Mouse (Mus musculus): ENCODE results near the gene Zfp423. TPM values are rescaled to one million over a fixed set of nuclear protein-coding genes. Genes with fewer than 3 reads are reported as not detected.
A peak's percentile ranks its signal among the peaks of the same experiment; 100 is the strongest.

Gene Zfp423
- polyA plus RNA-seq, 1 experiment from 2014 or later, result 63.0 TPM

DNA sequence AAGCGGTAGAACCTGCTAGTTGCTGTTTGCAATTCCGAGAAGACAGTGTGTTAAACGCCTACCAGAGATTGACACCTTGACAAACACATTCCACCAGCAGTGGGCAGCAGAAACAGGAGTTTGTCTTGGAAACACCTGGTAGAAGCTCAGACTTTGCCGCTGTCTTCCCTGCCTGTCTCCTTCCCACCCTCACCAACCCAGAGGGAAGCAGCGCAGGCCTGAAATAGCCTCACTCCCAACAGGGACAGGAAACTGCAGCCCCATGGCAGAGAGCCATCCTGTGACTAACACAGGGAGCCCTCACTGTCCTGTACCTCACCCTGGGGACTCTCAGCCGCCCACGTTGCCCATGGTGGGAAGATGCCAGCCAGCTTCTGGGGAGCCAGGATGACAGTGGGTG is 340.3 kb downstream of the Zfp423 start:
- 63% methylated on average over 7 of the region's 7 CpGs for WGBS
- Histone ChIP-seq H3K4me3 (replicated peaks; ENCODE audit: low read depth, low read length) (no peak overlapping the region), H3K27me3 (ENCODE audit: control insufficient read depth, insufficient read depth, low read length) (no peaks in the 10 kb centered on the region), H3K9ac (replicated peaks; ENCODE audit: low read length) (no peak overlapping the region), H3K27ac (replicated peaks; ENCODE audit: low read depth, low read length) (0 out of 2 replicates have a peak overlapping the region, but pooled peaks have one; percentile 9), H3K4me1 (ENCODE audit: control insufficient read depth, insufficient read depth, low read length) (peaks cover 12% of the 10 kb centered on the region; the same call in 1 of the 2 replicates), H3K9me3 (ENCODE audit: control insufficient read depth, low read length) (no peaks in the 10 kb centered on the region), H3K4me2 (ENCODE audit: low read length) (no peak overlapping the region), H3K36me3 (ENCODE audit: control insufficient read depth, insufficient read depth, low read length) (no peaks in the 10 kb centered on the region)
- no peak for ATAC-seq (ENCODE audit: low FRiP score, low TSS enrichment)
- peak; percentile 77 for DNase-seq

DNA sequence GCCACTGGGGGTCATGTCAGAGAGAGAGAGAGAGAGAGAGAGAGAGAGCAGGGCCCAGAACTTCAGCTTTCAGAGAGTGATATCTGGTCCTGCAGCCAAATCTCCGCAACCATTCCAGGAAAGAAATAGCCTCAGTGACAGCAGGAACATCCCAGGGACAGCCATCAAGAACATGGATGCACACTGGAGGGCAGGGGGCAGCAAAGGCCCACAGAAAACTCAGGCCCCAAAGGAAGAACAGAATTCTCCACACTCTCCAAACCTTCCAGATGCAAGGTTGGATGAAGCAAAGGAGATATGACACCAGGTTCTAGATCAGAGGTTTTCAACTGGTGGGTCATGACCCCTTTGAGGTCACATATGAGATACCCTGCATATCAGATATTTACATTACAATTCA is 345.7 kb downstream of the Zfp423 start:
- no peak overlapping the region for H3K9ac ChIP-seq (replicated peaks; ENCODE audit: low read length)
- no peaks in the 10 kb centered on the region for H3K9me3 ChIP-seq (ENCODE audit: control insufficient read depth, low read length)
- H3K27me3 ChIP-seq (ENCODE audit: control insufficient read depth, insufficient read depth, low read length), result no peaks in the 10 kb centered on the region
- peaks cover 12% of the 10 kb centered on the region; the same call in 1 of the 2 replicates for H3K4me1 ChIP-seq (ENCODE audit: control insufficient read depth, insufficient read depth, low read length)
- ATAC-seq (ENCODE audit: low FRiP score, low TSS enrichment) (no peak), DNase-seq (peak; percentile 43)
- H3K4me2 ChIP-seq (ENCODE audit: low read length), result no peak overlapping the region
- no peak overlapping the region for H3K27ac ChIP-seq (replicated peaks; ENCODE audit: low read depth, low read length)
- WGBS, result 93% methylated on average over 1 of the region's 1 CpGs
- H3K36me3 ChIP-seq (ENCODE audit: control insufficient read depth, insufficient read depth, low read length), result no peaks in the 10 kb centered on the region
- no peak overlapping the region for H3K4me3 ChIP-seq (replicated peaks; ENCODE audit: low read depth, low read length)

Other genes with a start within 250 kb of the Zfp423 start
- gene Cnep1r1, start 159.2 kb upstream of the Zfp423 start, polyA plus RNA-seq (2014; fragmentation: Nextera tagmentation; extraction: Ambion mirVana), result 30.5 and 51.0 TPM in 2 replicates
- gene Heatr3, start 178.3 kb upstream of the Zfp423 start, polyA plus RNA-seq (2014; fragmentation: Nextera tagmentation; extraction: Ambion mirVana), result 30.7 and 39.9 TPM in 2 replicates
- gene Tent4b, start 239.6 kb upstream of the Zfp423 start, polyA plus RNA-seq (2014; fragmentation: Nextera tagmentation; extraction: Ambion mirVana), result 16.0 and 16.3 TPM in 2 replicates

Measured in midbrain, embryonic 14.5 days (tissue).